Mouse (Mus musculus) midbrain, embryonic 13.5 days (tissue): ENCODE data around the gene Eps8. TPM values are rescaled to one million over a fixed set of nuclear protein-coding genes. Genes with fewer than 3 reads are reported as not detected.

Source experiments
- ATAC-seq: fragments of 200-750 bp; cut with Nextera tagmentation; 2 replicates; pipeline ENCODE4 v1.8.0; 2017; ENCODE audit warnings: mild to moderate bottlenecking, moderate TSS enrichment, moderate library complexity
- H3K27ac ChIP-seq: fragments of 300-500 bp; sonication (generic); 2 replicates; pipeline ENCODE4 v1.5.1; 2015; ENCODE audit warnings: inconsistent platforms, mild to moderate bottlenecking, moderate library complexity
- H3K27me3 ChIP-seq: fragments of 300-500 bp; sonication (generic); 2 replicates; pipeline ENCODE4 v1.6.1; 2015; ENCODE audit warnings: mild to moderate bottlenecking, inconsistent platforms
- H3K36me3 ChIP-seq: fragments of 300-500 bp; sonication (generic); 2 replicates; pipeline ENCODE4 v1.6.1; 2015; ENCODE audit warnings: mild to moderate bottlenecking, inconsistent platforms
- H3K4me1 ChIP-seq: fragments of 300-500 bp; sonication (generic); replicated peaks from 2 replicates; pipeline ENCODE4 v1.6.1; 2015; ENCODE audit warnings: inconsistent platforms
- H3K4me2 ChIP-seq: fragments of 300-500 bp; sonication (generic); replicated peaks from 2 replicates; pipeline ENCODE4 v1.6.1; 2015; ENCODE audit warnings: moderate library complexity, mild to moderate bottlenecking, inconsistent platforms
- H3K4me3 ChIP-seq: fragments of 300-500 bp; sonication (generic); replicated peaks from 2 replicates; pipeline ENCODE4 v1.5.1; 2015; ENCODE audit warnings: mild to moderate bottlenecking, inconsistent platforms
- H3K9ac ChIP-seq: fragments of 300-500 bp; sonication (generic); replicated peaks from 2 replicates; pipeline ENCODE4 v1.6.1; 2015; ENCODE audit warnings: mild to moderate bottlenecking, inconsistent platforms
- H3K9me3 ChIP-seq: fragments of 300-500 bp; sonication (generic); 2 replicates; pipeline ENCODE4 v1.6.1; 2016; ENCODE audit warnings: mild to moderate bottlenecking, inconsistent platforms
- WGBS: fragments of 180-500 bp; shearing (Covaris S2); methylation state at CpG from one replicate; pipeline ENCODE4 v1.1.7; 2015; 5-methylcytosine and 5-hydroxymethylcytosine counted together
- polyA plus RNA-seq: library from polyadenylated mRNA; unstranded; fragments of >200 nt; fragmentation: Nextera tagmentation; extraction: Ambion mirVana; gene quantifications from 2 replicates; pipeline ENCODE4 v1.2.1, GENCODE M21; 2015

Gene Eps8
- polyA plus RNA-seq, 1 experiment from 2014 or later: 13.0 TPM

GRCm38 (mm10) chr6:137636131-137636530 is 18.5 kb downstream of the Eps8 start:
- ATAC-seq: no peak

GRCm38 (mm10) chr6:137633626-137634025 is 21.1 kb downstream of the Eps8 start:
- Histone ChIP-seq H3K4me3 (no peak overlapping the region), H3K4me2 (no peak overlapping the region), H3K36me3 (no peaks in the 10 kb centered on the region), H3K4me1 (peaks cover 6% of the 10 kb centered on the region; the same call in 1 of the 2 replicates), H3K27me3 (no peaks in the 10 kb centered on the region), H3K9me3 (no peaks in the 10 kb centered on the region), H3K27ac (no peak overlapping the region), H3K9ac (no peak overlapping the region)
- 55% methylated on average over 4 of the region's 4 CpGs for WGBS
- no peak for ATAC-seq

More at GRCm38 (mm10) chr6:137636131-137636530, 18.5 kb downstream of the Eps8 start:
- 69% methylated on average over 5 of the region's 5 CpGs for WGBS
- Histone ChIP-seq H3K9ac (no peak overlapping the region), H3K4me2 (no peak overlapping the region), H3K27me3 (no peaks in the 10 kb centered on the region), H3K4me3 (no peak overlapping the region), H3K4me1 (no peaks in the 10 kb centered on the region), H3K9me3 (no peaks in the 10 kb centered on the region), H3K36me3 (no peaks in the 10 kb centered on the region), H3K27ac (no peak overlapping the region)

GRCm38 (mm10) chr6:137633121-137633520 is 21.6 kb downstream of the Eps8 start:
- ATAC-seq: no peak
- H3K27me3 ChIP-seq: no peaks in the 10 kb centered on the region
- no peaks in the 10 kb centered on the region for H3K9me3 ChIP-seq
- H3K36me3 ChIP-seq: no peaks in the 10 kb centered on the region
- 88% methylated on average over 8 of the region's 8 CpGs for WGBS
- H3K4me2 ChIP-seq: no peak overlapping the region
- H3K27ac ChIP-seq: no peak overlapping the region
- H3K4me1 ChIP-seq: peaks cover 6% of the 10 kb centered on the region; the same call in 1 of the 2 replicates
- H3K9ac ChIP-seq: no peak overlapping the region
- no peak overlapping the region for H3K4me3 ChIP-seq

- WGBS: 89% methylated on average over 13 of the region's 13 CpGs
- no peak for ATAC-seq
- no peaks in the 10 kb centered on the region for H3K36me3 ChIP-seq
Measured at GRCm38 (mm10) chr6:137630387-137630786, 24.3 kb downstream of the Eps8 start.

GRCm38 (mm10) chr6:137629603-137630231 is 25.0 kb downstream of the Eps8 start:
- H3K27me3 ChIP-seq: no peaks in the 10 kb centered on the region
- peaks cover 6% of the 10 kb centered on the region; the same call in 1 of the 2 replicates for H3K4me1 ChIP-seq
- ATAC-seq: peak; percentile 71
- H3K4me2 ChIP-seq: 0 out of 2 replicates have a peak overlapping the region, but pooled peaks have one; percentile 7
- H3K36me3 ChIP-seq: no peaks in the 10 kb centered on the region
- 35% methylated on average over 13 of the region's 13 CpGs for WGBS
- no peak overlapping the region for H3K4me3 ChIP-seq
- no peaks in the 10 kb centered on the region for H3K9me3 ChIP-seq
- no peak overlapping the region for H3K27ac ChIP-seq
- H3K9ac ChIP-seq: no peak overlapping the region

More at GRCm38 (mm10) chr6:137630387-137630786, 24.3 kb downstream of the Eps8 start:
- Histone ChIP-seq H3K9ac (no peak overlapping the region), H3K27me3 (no peaks in the 10 kb centered on the region), H3K4me2 (no peak overlapping the region), H3K9me3 (no peaks in the 10 kb centered on the region), H3K4me1 (peaks cover 6% of the 10 kb centered on the region; the same call in 1 of the 2 replicates), H3K27ac (no peak overlapping the region), H3K4me3 (no peak overlapping the region)

GRCm38 (mm10) chr6:137628715-137629114 is 26.0 kb downstream of the Eps8 start:
- no peak for ATAC-seq
- WGBS: 92% methylated on average over 6 of the region's 6 CpGs
- no peaks in the 10 kb centered on the region for H3K27me3 ChIP-seq
- no peak overlapping the region for H3K4me3 ChIP-seq
- H3K9me3 ChIP-seq: no peaks in the 10 kb centered on the region
- H3K4me2 ChIP-seq: no peak overlapping the region
- H3K27ac ChIP-seq: no peak overlapping the region
- H3K36me3 ChIP-seq: no peaks in the 10 kb centered on the region
- no peak overlapping the region for H3K9ac ChIP-seq
- peaks cover 6% of the 10 kb centered on the region; the same call in 1 of the 2 replicates for H3K4me1 ChIP-seq

- H3K4me1 ChIP-seq: no peaks in the 10 kb centered on the region
- no peaks in the 10 kb centered on the region for H3K9me3 ChIP-seq
- 84% methylated on average over 2 of the region's 2 CpGs for WGBS
Measured at GRCm38 (mm10) chr6:137621021-137621420, 33.7 kb downstream of the Eps8 start.

GRCm38 (mm10) chr6:137613903-137614302 is 40.8 kb downstream of the Eps8 start:
- no peak; the same call in 1 of the 2 replicates for ATAC-seq
- H3K36me3 ChIP-seq: no peaks in the 10 kb centered on the region
- H3K27me3 ChIP-seq: no peaks in the 10 kb centered on the region
- no peak overlapping the region for H3K27ac ChIP-seq
- 0 out of 2 replicates have a peak, but pooled peaks cover 2% of the 10 kb centered on the region for H3K9me3 ChIP-seq
- H3K4me1 ChIP-seq: peaks cover 3% of the 10 kb centered on the region; the same call in 1 of the 2 replicates
- H3K4me3 ChIP-seq: no peak overlapping the region
- H3K4me2 ChIP-seq: no peak overlapping the region
- H3K9ac ChIP-seq: no peak overlapping the region
- 54% methylated on average over 4 of the region's 4 CpGs for WGBS

More at GRCm38 (mm10) chr6:137621021-137621420, 33.7 kb downstream of the Eps8 start:
- no peak overlapping the region for H3K27ac ChIP-seq
- H3K9ac ChIP-seq: no peak overlapping the region
- no peak for ATAC-seq
- H3K27me3 ChIP-seq: no peaks in the 10 kb centered on the region
- no peak overlapping the region for H3K4me3 ChIP-seq
- H3K4me2 ChIP-seq: no peak overlapping the region
- no peaks in the 10 kb centered on the region for H3K36me3 ChIP-seq

- no peak for ATAC-seq
- 86% methylated on average over 2 of the region's 2 CpGs for WGBS
Measured at GRCm38 (mm10) chr6:137612071-137612547, 42.6 kb downstream of the Eps8 start.

GRCm38 (mm10) chr6:137608160-137608930 is 46.3 kb downstream of the Eps8 start:
- WGBS: 89% methylated on average over 17 of the region's 17 CpGs
- no peak for ATAC-seq

More at GRCm38 (mm10) chr6:137612071-137612547, 42.6 kb downstream of the Eps8 start:
- Histone ChIP-seq H3K27me3 (no peaks in the 10 kb centered on the region), H3K9me3 (0 out of 2 replicates have a peak, but pooled peaks cover 2% of the 10 kb centered on the region), H3K4me3 (no peak overlapping the region), H3K9ac (no peak overlapping the region), H3K27ac (no peak overlapping the region), H3K4me2 (no peak overlapping the region), H3K4me1 (peaks cover 3% of the 10 kb centered on the region; the same call in 1 of the 2 replicates), H3K36me3 (no peaks in the 10 kb centered on the region)

GRCm38 (mm10) chr6:137606541-137606940 is 48.1 kb downstream of the Eps8 start:
- H3K36me3 ChIP-seq: no peaks in the 10 kb centered on the region
- no peaks in the 10 kb centered on the region for H3K27me3 ChIP-seq
- H3K4me1 ChIP-seq: no peaks in the 10 kb centered on the region
- no peak overlapping the region for H3K4me2 ChIP-seq
- 91% methylated on average over 7 of the region's 7 CpGs for WGBS
- H3K27ac ChIP-seq: no peak overlapping the region
- H3K9ac ChIP-seq: no peak overlapping the region
- ATAC-seq: no peak
- H3K9me3 ChIP-seq: 0 out of 2 replicates have a peak, but pooled peaks cover 2% of the 10 kb centered on the region
- H3K4me3 ChIP-seq: no peak overlapping the region

More at GRCm38 (mm10) chr6:137608160-137608930, 46.3 kb downstream of the Eps8 start:
- no peaks in the 10 kb centered on the region for H3K27me3 ChIP-seq
- no peak overlapping the region for H3K4me2 ChIP-seq
- H3K4me3 ChIP-seq: no peak overlapping the region
- H3K9me3 ChIP-seq: 0 out of 2 replicates have a peak, but pooled peaks cover 2% of the 10 kb centered on the region
- no peaks in the 10 kb centered on the region for H3K36me3 ChIP-seq
- H3K4me1 ChIP-seq: no peaks in the 10 kb centered on the region
- H3K9ac ChIP-seq: no peak overlapping the region
- no peak overlapping the region for H3K27ac ChIP-seq
